Mouse (Mus musculus) spleen, adult 2 months (tissue): ENCODE measurements around the gene Siglecg. TPM values are rescaled to one million over a fixed set of nuclear protein-coding genes. Genes with fewer than 3 reads are reported as not detected.
"Not testable (repeated sequence)": the region's sequence is repeated elsewhere in the genome, so short reads cannot be mapped to it uniquely, and the experiment has no call there.

Source experiments
- DNase-seq, 2 experiments: peaks; one replicate each; pipeline versions ENCODE4 v3.0.0 to v3.0.0-alpha.2; 2012 to 2021; ENCODE audit warnings: low spot score in 2 of 2, low read depth in 1 of 2
- H3K27ac ChIP-seq: fragments of 200-500 bp; 2 replicates; pipeline ENCODE4 v1.5.1; 2012; ENCODE audit warnings: low read length, inconsistent platforms; ENCODE audit not compliant: insufficient read depth
- H3K27me3 ChIP-seq: fragments of 200-500 bp; 2 replicates; pipeline ENCODE4 v1.6.1; 2012; ENCODE audit warnings: mild to moderate bottlenecking, moderate library complexity, low read length, inconsistent platforms; ENCODE audit not compliant: control insufficient read depth, insufficient read depth
- H3K36me3 ChIP-seq: fragments of 200-500 bp; 2 replicates; pipeline ENCODE4 v1.6.1; 2012; ENCODE audit warnings: mild to moderate bottlenecking, low read length, inconsistent platforms; ENCODE audit not compliant: control insufficient read depth, insufficient read depth
- H3K4me1 ChIP-seq: fragments of 200-500 bp; 2 replicates; pipeline ENCODE4 v1.6.1; 2011; ENCODE audit warnings: inconsistent platforms; ENCODE audit not compliant: control insufficient read depth, insufficient read depth, insufficient read length
- H3K4me3 ChIP-seq: fragments of 200-500 bp; 2 replicates; pipeline ENCODE4 v1.5.1; 2011; ENCODE audit warnings: mild to moderate bottlenecking, inconsistent platforms; ENCODE audit not compliant: insufficient read depth, insufficient read length; ENCODE audit errors: extremely low read depth
- CTCF ChIP-seq: fragments of 200-500 bp; IDR thresholded peaks from 2 replicates; pipeline ENCODE4 v1.5.1; 2011; ENCODE audit warnings: mild to moderate bottlenecking, inconsistent platforms; ENCODE audit not compliant: insufficient read depth, insufficient read length, insufficient replicate concordance; ENCODE audit errors: extremely low read depth
- POLR2A ChIP-seq: fragments of 200-500 bp; IDR thresholded peaks from 2 replicates; pipeline ENCODE4 v1.6.1; 2011; ENCODE audit warnings: low read depth, low read length, inconsistent platforms
- WGBS: fragments of 180-500 bp; shearing (Covaris S2); methylation state at CpG from one replicate; pipeline ENCODE4 v1.1.7; 2018; 5-methylcytosine and 5-hydroxymethylcytosine counted together
- polyA plus RNA-seq: library from polyadenylated mRNA; depleted of rRNA; stranded (reverse); fragments of >200 nt; gene quantifications from 2 replicates; pipeline ENCODE4 v1.2.3, GENCODE M21; 2012

The Siglecg gene
- polyA plus RNA-seq, 1 experiment = 279 TPM

- H3K27ac ChIP-seq = no peak overlapping the region
- H3K27me3 ChIP-seq = no peaks in the 10 kb centered on the region
- TF ChIP-seq POLR2A (no peak), CTCF (no peak)
- DNase-seq = no peak
- no peaks in the 10 kb centered on the region for H3K36me3 ChIP-seq
- H3K4me3 ChIP-seq = no peak overlapping the region
- WGBS = 46% methylated on average over 2 of the region's 2 CpGs
- no peaks in the 10 kb centered on the region; the same call in 1 of the 2 replicates for H3K4me1 ChIP-seq
Observed at GRCm38 (mm10) chr7:43402718-43403117, 5.3 kb upstream of the Siglecg start.

- no peaks in the 10 kb centered on the region for H3K27me3 ChIP-seq
- TF ChIP-seq CTCF (no peak), POLR2A (no peak)
- peak in 1 of 2 experiments; percentile 32 for DNase-seq
- peaks cover 6% of the 10 kb centered on the region; the same call in 1 of the 2 replicates for H3K36me3 ChIP-seq
- H3K27ac ChIP-seq = peak overlapping the region; percentile 85
- 19% methylated on average over 3 of the region's 3 CpGs for WGBS
- H3K4me3 ChIP-seq = peak overlapping the region; percentile 20; the same call in 1 of the 2 replicates
- H3K4me1 ChIP-seq = peaks cover 4% of the 10 kb centered on the region; the same call in 1 of the 2 replicates
Observed at GRCm38 (mm10) chr7:43407573-43407972, 431 bp upstream of the Siglecg start.

- peak overlapping the region; percentile 87 for H3K27ac ChIP-seq
- H3K27me3 ChIP-seq = no peaks in the 10 kb centered on the region
- peak overlapping the region; percentile 92 for H3K4me3 ChIP-seq
- H3K4me1 ChIP-seq = peaks cover 4% of the 10 kb centered on the region; the same call in 1 of the 2 replicates
- TF ChIP-seq CTCF (no peak), POLR2A (no peak)
- 67% methylated on average over 3 of the region's 3 CpGs for WGBS
- DNase-seq = no peak
- H3K36me3 ChIP-seq = peaks cover 12% of the 10 kb centered on the region
Observed at GRCm38 (mm10) chr7:43409084-43409483, 1.1 kb downstream of the Siglecg start.

GRCm38 (mm10) chr7:43411724-43412123 is 3.7 kb downstream of the Siglecg start:
- not testable (repeated sequence) for DNase-seq, H3K4me1 ChIP-seq
- 95% methylated on average over 4 of the region's 4 CpGs for WGBS

GRCm38 (mm10) chr7:43417298-43417697 is 9.3 kb downstream of the Siglecg start:
- peaks cover 16% of the 10 kb centered on the region for H3K36me3 ChIP-seq
- H3K27me3 ChIP-seq = no peaks in the 10 kb centered on the region
- no peaks in the 10 kb centered on the region for H3K4me1 ChIP-seq
- no peak overlapping the region for H3K4me3 ChIP-seq
- no peak overlapping the region for H3K27ac ChIP-seq
- DNase-seq = no peak
- TF ChIP-seq CTCF = no peak
- TF ChIP-seq POLR2A = no peak
- WGBS = 91% methylated on average over 10 of the region's 10 CpGs

More at GRCm38 (mm10) chr7:43411724-43412123, 3.7 kb downstream of the Siglecg start:
- not testable (repeated sequence) for H3K4me3 ChIP-seq, H3K27me3 ChIP-seq, H3K27ac ChIP-seq
- peaks cover 18% of the 10 kb centered on the region for H3K36me3 ChIP-seq

- Histone ChIP-seq H3K27ac (no peak overlapping the region), H3K27me3 (no peaks in the 10 kb centered on the region), H3K4me1 (peaks cover 4% of the 10 kb centered on the region; the same call in 1 of the 2 replicates), H3K4me3 (no peak overlapping the region), H3K36me3 (0 out of 2 replicates have a peak, but pooled peaks cover 1% of the 10 kb centered on the region)
- WGBS = 25% methylated on average over 11 of the region's 11 CpGs
- TF ChIP-seq CTCF (peak; percentile 96), POLR2A (no peak)
- peak; percentile 47 to 81 for DNase-seq
Observed at GRCm38 (mm10) chr7:43422995-43423617, 15.1 kb downstream of the Siglecg start.

- H3K27ac ChIP-seq = peak overlapping the region; percentile 15; the same call in 1 of the 2 replicates
- WGBS = 45% methylated on average over 3 of the region's 3 CpGs
- TF ChIP-seq CTCF (no peak), POLR2A (no peak)
- peaks cover 4% of the 10 kb centered on the region; the same call in 1 of the 2 replicates for H3K4me1 ChIP-seq
- no peak overlapping the region for H3K4me3 ChIP-seq
- H3K36me3 ChIP-seq = 0 out of 2 replicates have a peak, but pooled peaks cover 1% of the 10 kb centered on the region
- no peak for DNase-seq
- H3K27me3 ChIP-seq = no peaks in the 10 kb centered on the region
Observed at GRCm38 (mm10) chr7:43423991-43424625, 16.1 kb downstream of the Siglecg start.
